Mouse (Mus musculus) heart, adult 2 months (tissue): ENCODE data around the gene Vps45.

ENCODE experiments used
- CTCF ChIP-seq: fragments of 200-600 bp; IDR thresholded peaks from 2 replicates; pipeline ENCODE4 v1.8.1; 2022; ENCODE audit warnings: antibody characterized with exemption, mild to moderate bottlenecking, moderate library complexity
- POLR2A ChIP-seq: fragments of 200-500 bp; IDR thresholded peaks from 2 replicates; pipeline ENCODE4 v1.6.1; 2011; ENCODE audit warnings: mild to moderate bottlenecking, low read depth, low read length, control low read depth; ENCODE audit not compliant: insufficient read depth

GRCm38 (mm10) chr3:96043104-96043503, 15.2 kb downstream of the Vps45 start:
- TF ChIP-seq CTCF: no peak
- TF ChIP-seq POLR2A: no peak
